Mouse (Mus musculus) spleen, adult 2 months (tissue): ENCODE data around the gene Rbbp6.

ENCODE experiments used
- CTCF ChIP-seq: fragments of 200-500 bp; IDR thresholded peaks from 2 replicates; pipeline ENCODE4 v1.5.1; 2011; ENCODE audit warnings: mild to moderate bottlenecking, inconsistent platforms; ENCODE audit not compliant: insufficient read depth, insufficient read length, insufficient replicate concordance; ENCODE audit errors: extremely low read depth
- POLR2A ChIP-seq: fragments of 200-500 bp; IDR thresholded peaks from 2 replicates; pipeline ENCODE4 v1.6.1; 2011; ENCODE audit warnings: low read depth, low read length, inconsistent platforms

GRCm38 (mm10) chr7:122970119-122970781 lies 4.8 kb downstream of the Rbbp6 start:
- TF ChIP-seq POLR2A (no peak), CTCF (no peak)
